Mouse (Mus musculus) frontal cortex, postnatal 25 days (tissue): ENCODE measurements around the gene Kif1a.
"Not testable (repeated sequence)": the region's sequence is repeated elsewhere in the genome, so short reads cannot be mapped to it uniquely, and the experiment has no call there.

Experiments used
- DNase-seq, 2 experiments: peaks; one replicate each; pipeline ENCODE4 v3.0.0; 2022; ENCODE audit warnings: low spot score in 2 of 2

Gene Kif1a

DNA sequence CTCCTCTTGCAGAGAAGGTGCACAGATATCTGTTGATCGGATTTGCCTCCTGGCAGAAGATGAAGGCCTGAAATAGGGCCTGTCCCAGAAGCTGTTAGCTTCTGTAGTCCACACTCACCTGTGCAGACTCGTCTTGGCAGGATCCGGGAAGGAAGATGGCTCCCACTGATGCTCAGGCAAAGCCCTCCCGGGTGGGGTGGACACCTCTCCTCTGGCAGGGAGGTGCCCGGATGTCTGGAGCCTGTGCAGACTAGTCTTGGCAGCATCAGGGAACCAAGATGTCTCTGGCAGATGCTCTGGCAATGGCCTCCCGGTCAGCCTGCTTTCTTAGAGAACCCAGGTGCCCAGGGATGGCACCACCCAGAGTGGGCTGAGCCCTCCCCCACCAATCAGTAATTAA is 131.0 kb downstream of the Kif1a start:
- not testable (repeated sequence) for DNase-seq
